Mouse (Mus musculus) liver, embryonic 16.5 days (tissue): ENCODE measurements around the gene Acpp. TPM values are rescaled to one million over a fixed set of nuclear protein-coding genes. Genes with fewer than 3 reads are reported as not detected.

Experiments used
- ATAC-seq: fragments of 200-750 bp; cut with Nextera tagmentation; 2 replicates; pipeline ENCODE4 v1.8.0; 2017; ENCODE audit warnings: low read depth, mild to moderate bottlenecking, moderate number of reproducible peaks, moderate library complexity
- H3K27ac ChIP-seq: fragments of 300-500 bp; sonication (generic); 2 replicates; pipeline ENCODE4 v1.5.1; 2014; ENCODE audit warnings: mild to moderate bottlenecking, low read length
- H3K27me3 ChIP-seq: fragments of 300-500 bp; sonication (generic); 2 replicates; pipeline ENCODE4 v1.6.1; 2014; ENCODE audit warnings: low read depth, low read length, mixed read lengths; ENCODE audit not compliant: control insufficient read depth, insufficient read depth
- H3K36me3 ChIP-seq: fragments of 300-500 bp; sonication (generic); 2 replicates; pipeline ENCODE4 v1.6.1; 2014; ENCODE audit warnings: mild to moderate bottlenecking; ENCODE audit not compliant: control insufficient read depth, insufficient read depth
- H3K4me1 ChIP-seq: fragments of 300-500 bp; sonication (generic); 2 replicates; pipeline ENCODE4 v1.6.1; 2014; ENCODE audit warnings: low read depth, low read length, mixed read lengths; ENCODE audit not compliant: control insufficient read depth
- H3K4me2 ChIP-seq: fragments of 300-500 bp; sonication (generic); 2 replicates; pipeline ENCODE4 v1.6.1; 2014; ENCODE audit warnings: low read depth, low read length, mixed read lengths
- H3K4me3 ChIP-seq: fragments of 300-500 bp; sonication (generic); 2 replicates; pipeline ENCODE4 v1.5.1; 2014; ENCODE audit warnings: low read depth, mild to moderate bottlenecking, low read length
- H3K9ac ChIP-seq: fragments of 300-500 bp; sonication (generic); 2 replicates; pipeline ENCODE4 v1.6.1; 2014; ENCODE audit warnings: low read depth, low read length
- H3K9me3 ChIP-seq: fragments of 300-500 bp; sonication (generic); replicated peaks from 2 replicates; pipeline ENCODE4 v1.6.1; 2016; ENCODE audit warnings: low read length; ENCODE audit not compliant: control insufficient read depth
- WGBS: fragments of 180-500 bp; shearing (Covaris S2); extraction: QIAGEN DNeasy Blood & Tissue Kit; methylation state at CpG from one replicate; pipeline ENCODE4 v1.1.7; 2014; ENCODE audit not compliant: insufficient replicate concordance; 5-methylcytosine and 5-hydroxymethylcytosine counted together
- polyA plus RNA-seq: library from polyadenylated mRNA; unstranded; fragments of >200 nt; fragmentation: Nextera tagmentation; extraction: Ambion mirVana; gene quantifications from 2 replicates; pipeline ENCODE4 v1.2.1, GENCODE M21; 2015

Gene Acpp
- polyA plus RNA-seq, 1 experiment from 2014 or later: 0.79 TPM

- no peak for ATAC-seq
- H3K4me1 ChIP-seq: no peaks in the 10 kb centered on the region
- no peak overlapping the region for H3K9ac ChIP-seq
- H3K9me3 ChIP-seq: no peaks in the 10 kb centered on the region
- no peak overlapping the region for H3K4me2 ChIP-seq
- 14% methylated on average over 10 of the region's 10 CpGs for WGBS
- no peaks in the 10 kb centered on the region for H3K27me3 ChIP-seq
- H3K4me3 ChIP-seq: no peak overlapping the region
- no peak overlapping the region for H3K27ac ChIP-seq
- no peaks in the 10 kb centered on the region for H3K36me3 ChIP-seq
Observed at GRCm38 (mm10) chr9:104315499-104315898, 22.0 kb downstream of the Acpp start.

DNA sequence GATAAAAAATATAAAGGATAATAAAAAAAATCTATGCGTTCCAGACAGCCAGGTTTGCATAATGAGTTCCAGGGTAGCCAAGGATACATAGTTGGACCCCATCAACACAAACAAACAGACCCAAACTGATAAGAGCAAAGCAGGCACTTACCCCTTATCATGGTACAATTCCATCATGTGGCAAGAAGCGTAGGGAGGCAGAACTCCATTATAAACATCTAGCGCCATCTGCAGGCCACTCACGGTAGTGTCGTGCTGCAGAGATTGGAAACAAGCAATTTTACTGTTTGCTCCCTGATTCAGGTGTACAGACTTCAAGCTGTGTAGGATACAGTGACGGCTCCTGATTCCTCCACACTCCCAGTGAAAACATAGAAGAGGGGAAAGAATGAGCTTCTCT, 30.8 kb downstream of the Acpp start:
- H3K36me3 ChIP-seq: no peaks in the 10 kb centered on the region
- H3K27ac ChIP-seq: no peak overlapping the region
- 13% methylated on average over 6 of the region's 6 CpGs for WGBS
- no peaks in the 10 kb centered on the region; the same call in 1 of the 2 replicates for H3K4me1 ChIP-seq
- H3K9me3 ChIP-seq: no peaks in the 10 kb centered on the region
- no peak overlapping the region for H3K9ac ChIP-seq
- no peak overlapping the region for H3K4me2 ChIP-seq
- no peak for ATAC-seq
- no peak overlapping the region for H3K4me3 ChIP-seq
- no peaks in the 10 kb centered on the region for H3K27me3 ChIP-seq

DNA sequence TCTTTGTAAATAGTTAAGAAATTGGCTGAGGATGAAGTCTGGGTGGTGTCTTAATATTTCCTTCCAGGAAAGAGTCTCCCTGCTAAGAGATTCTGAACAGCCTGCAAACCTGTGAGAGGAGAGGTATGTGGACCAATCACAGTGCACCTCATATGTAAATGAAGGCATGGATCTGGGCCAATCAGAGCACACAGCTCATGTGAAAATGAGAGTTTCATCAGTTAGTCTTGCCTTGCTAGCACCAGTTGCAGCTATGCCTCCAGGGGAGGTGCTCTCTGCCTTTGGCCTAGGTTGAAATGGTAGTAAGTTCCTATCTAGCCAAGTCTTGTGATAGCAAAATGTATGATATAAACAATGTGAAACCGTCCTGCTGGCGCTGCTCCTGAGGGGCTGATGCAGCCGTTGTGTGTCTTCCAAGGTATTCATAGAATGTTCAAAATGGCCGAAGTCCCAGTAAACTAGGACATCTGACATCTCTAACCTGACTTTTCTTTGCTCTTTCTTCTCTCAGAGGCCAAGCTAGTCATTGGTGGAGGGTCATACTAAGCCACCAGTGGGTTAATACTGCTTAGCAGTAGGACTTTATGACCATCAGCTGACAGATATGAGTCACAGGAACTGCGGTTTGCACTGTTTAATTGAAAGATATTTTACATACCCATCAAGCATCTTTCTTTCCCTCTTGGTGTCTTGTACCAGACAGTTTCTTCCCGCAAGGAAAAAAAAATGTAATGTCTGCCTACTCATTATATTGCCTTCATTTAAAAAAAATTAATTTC, 32.0 kb downstream of the Acpp start:
- 71% methylated on average over 6 of the region's 6 CpGs for WGBS
- ATAC-seq: no peak
- H3K9me3 ChIP-seq: no peaks in the 10 kb centered on the region
- H3K27ac ChIP-seq: no peak overlapping the region
- H3K27me3 ChIP-seq: no peaks in the 10 kb centered on the region
- H3K4me2 ChIP-seq: no peak overlapping the region
- no peaks in the 10 kb centered on the region for H3K36me3 ChIP-seq
- no peaks in the 10 kb centered on the region; the same call in 1 of the 2 replicates for H3K4me1 ChIP-seq
- no peak overlapping the region for H3K4me3 ChIP-seq
- no peak overlapping the region for H3K9ac ChIP-seq

GRCm38 (mm10) chr9:104304800-104305199, 32.7 kb downstream of the Acpp start:
- Histone ChIP-seq H3K27me3 (no peaks in the 10 kb centered on the region), H3K4me2 (no peak overlapping the region), H3K9me3 (no peaks in the 10 kb centered on the region), H3K27ac (no peak overlapping the region), H3K4me3 (no peak overlapping the region), H3K4me1 (no peaks in the 10 kb centered on the region; the same call in 1 of the 2 replicates), H3K36me3 (no peaks in the 10 kb centered on the region), H3K9ac (no peak overlapping the region)
- WGBS: 55% methylated on average over 10 of the region's 10 CpGs
- no peak for ATAC-seq

DNA sequence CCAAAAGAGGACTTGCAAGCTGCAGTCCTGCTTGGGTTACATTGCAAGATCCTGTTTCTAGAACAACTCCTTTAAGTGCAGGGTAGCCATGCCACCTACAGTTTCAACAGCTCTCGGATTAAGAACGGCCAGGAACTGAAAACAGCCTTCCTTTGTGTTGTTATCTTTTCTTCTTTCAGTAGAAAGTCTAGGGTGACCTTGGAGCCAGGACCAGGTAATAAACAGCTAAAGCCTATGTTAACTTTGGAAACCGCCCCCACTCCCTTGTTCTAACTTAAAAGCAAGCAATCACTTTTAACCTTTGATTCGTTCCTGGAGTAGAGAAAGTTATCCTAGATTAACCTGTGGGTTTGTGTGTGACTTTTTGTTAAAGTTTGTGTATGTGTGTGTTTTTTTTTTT, 33.2 kb downstream of the Acpp start:
- no peak overlapping the region for H3K4me2 ChIP-seq
- H3K9ac ChIP-seq: no peak overlapping the region
- ATAC-seq: no peak
- H3K9me3 ChIP-seq: no peaks in the 10 kb centered on the region
- no peak overlapping the region for H3K4me3 ChIP-seq
- no peaks in the 10 kb centered on the region for H3K36me3 ChIP-seq
- no peaks in the 10 kb centered on the region; the same call in 1 of the 2 replicates for H3K4me1 ChIP-seq
- no peaks in the 10 kb centered on the region for H3K27me3 ChIP-seq
- 55% methylated on average over 4 of the region's 4 CpGs for WGBS
- H3K27ac ChIP-seq: no peak overlapping the region

GRCm38 (mm10) chr9:104300569-104300968, 37.0 kb downstream of the Acpp start:
- Histone ChIP-seq H3K9me3 (no peaks in the 10 kb centered on the region), H3K4me1 (no peaks in the 10 kb centered on the region; the same call in 1 of the 2 replicates), H3K9ac (no peak overlapping the region), H3K4me3 (no peak overlapping the region), H3K36me3 (no peaks in the 10 kb centered on the region), H3K27me3 (no peaks in the 10 kb centered on the region), H3K4me2 (no peak overlapping the region), H3K27ac (no peak overlapping the region)
- 58% methylated on average over 12 of the region's 12 CpGs for WGBS
- no peak for ATAC-seq

DNA sequence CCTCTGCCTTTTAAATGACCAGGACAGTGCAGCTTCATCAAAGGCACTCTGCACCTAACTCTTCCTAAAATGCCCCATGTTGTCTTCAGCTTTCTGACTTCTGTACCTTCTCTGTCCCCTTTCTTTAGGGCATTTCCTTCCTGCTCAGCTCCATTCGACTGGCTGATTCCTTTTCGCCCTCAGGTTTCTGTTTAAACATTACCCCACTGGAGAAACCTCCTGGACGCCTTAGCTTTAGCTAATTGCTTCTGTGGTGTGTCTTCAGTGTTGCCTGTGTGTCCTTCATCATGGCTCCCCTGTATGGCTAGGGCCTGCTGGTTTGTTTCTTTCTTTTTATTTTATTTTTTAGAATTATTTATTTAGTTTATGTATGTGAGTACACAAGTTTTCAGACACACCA, 40.5 kb downstream of the Acpp start:
- Histone ChIP-seq H3K27ac (no peak overlapping the region), H3K4me2 (no peak overlapping the region), H3K9ac (no peak overlapping the region), H3K9me3 (no peaks in the 10 kb centered on the region), H3K36me3 (no peaks in the 10 kb centered on the region), H3K4me1 (no peaks in the 10 kb centered on the region), H3K27me3 (no peaks in the 10 kb centered on the region), H3K4me3 (no peak overlapping the region)
- ATAC-seq: no peak
- WGBS: 34% methylated on average over 3 of the region's 3 CpGs

DNA sequence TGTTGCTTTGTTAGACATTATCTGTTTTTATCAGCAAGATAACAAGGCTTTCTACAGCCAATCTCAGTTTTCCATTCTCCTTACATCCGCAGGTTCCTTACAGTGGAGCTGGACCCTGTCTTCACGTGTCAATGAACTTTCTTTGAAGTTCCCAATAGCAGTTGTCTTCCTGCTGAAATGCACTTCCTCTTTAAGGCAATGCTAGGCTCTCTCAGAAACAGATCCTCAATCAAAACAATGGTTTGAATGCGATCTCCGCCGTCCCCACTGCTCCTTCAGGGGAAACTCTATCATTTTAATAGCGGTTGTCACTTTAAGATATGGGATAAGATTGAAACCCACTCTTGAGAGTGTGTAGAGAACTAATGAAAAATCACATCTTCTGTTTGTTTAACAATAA, 52.6 kb downstream of the Acpp start:
- H3K4me3 ChIP-seq: no peak overlapping the region
- H3K36me3 ChIP-seq: no peaks in the 10 kb centered on the region
- H3K9me3 ChIP-seq: no peaks in the 10 kb centered on the region
- no peak overlapping the region for H3K4me2 ChIP-seq
- H3K27ac ChIP-seq: no peak overlapping the region
- H3K4me1 ChIP-seq: no peaks in the 10 kb centered on the region
- no peak overlapping the region for H3K9ac ChIP-seq
- no peaks in the 10 kb centered on the region for H3K27me3 ChIP-seq
- 38% methylated on average over 6 of the region's 6 CpGs for WGBS
- no peak for ATAC-seq

DNA sequence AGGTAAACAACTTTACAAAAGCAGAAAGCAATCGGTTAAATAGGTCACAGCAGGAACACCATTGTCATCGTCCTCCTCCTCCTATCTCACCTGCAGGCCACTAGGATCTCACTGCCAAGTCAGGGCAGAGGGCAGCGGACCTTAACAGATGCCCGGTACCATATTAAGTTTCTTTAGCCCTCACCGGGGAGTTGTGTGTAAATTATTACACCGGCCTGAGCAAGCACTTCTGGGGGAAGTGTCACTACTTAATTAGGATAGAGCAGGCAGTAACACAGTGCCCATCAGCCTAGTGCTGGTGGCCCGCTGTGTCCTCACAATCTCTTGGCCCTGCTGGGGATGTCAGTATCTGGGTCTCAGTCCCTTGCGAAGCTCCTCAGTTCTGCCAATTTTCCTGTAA, 55.0 kb downstream of the Acpp start:
- H3K36me3 ChIP-seq: no peaks in the 10 kb centered on the region
- WGBS: 52% methylated on average over 8 of the region's 8 CpGs
- no peak overlapping the region for H3K4me3 ChIP-seq
- no peaks in the 10 kb centered on the region for H3K27me3 ChIP-seq
- no peaks in the 10 kb centered on the region for H3K4me1 ChIP-seq
- ATAC-seq: no peak
- H3K9ac ChIP-seq: no peak overlapping the region
- H3K27ac ChIP-seq: no peak overlapping the region
- H3K9me3 ChIP-seq: no peaks in the 10 kb centered on the region
- no peak overlapping the region for H3K4me2 ChIP-seq
